Mouse (Mus musculus) limb, embryonic 15.5 days (tissue): ENCODE measurements around the gene Plac1. TPM values are rescaled to one million over a fixed set of nuclear protein-coding genes. Genes with fewer than 3 reads are reported as not detected.

ENCODE experiments used
- ATAC-seq: fragments of 200-750 bp; cut with Nextera tagmentation; 2 replicates; pipeline ENCODE4 v1.8.0; 2017; ENCODE audit warnings: low read depth, moderate TSS enrichment; ENCODE audit not compliant: insufficient number of reproducible peaks, low FRiP score, low TSS enrichment
- H3K27ac ChIP-seq: fragments of 300-500 bp; sonication (generic); 2 replicates; pipeline ENCODE4 v1.5.1; 2015; ENCODE audit warnings: moderate library complexity, mild to moderate bottlenecking, inconsistent platforms
- H3K27me3 ChIP-seq: fragments of 300-500 bp; sonication (generic); 2 replicates; pipeline ENCODE4 v1.6.1; 2015; ENCODE audit warnings: inconsistent platforms
- H3K36me3 ChIP-seq: fragments of 300-500 bp; sonication (generic); 2 replicates; pipeline ENCODE4 v1.6.1; 2015; ENCODE audit warnings: inconsistent platforms
- H3K4me1 ChIP-seq: fragments of 300-500 bp; sonication (generic); 2 replicates; pipeline ENCODE4 v1.6.1; 2015; ENCODE audit warnings: inconsistent platforms
- H3K4me2 ChIP-seq: fragments of 300-500 bp; sonication (generic); 2 replicates; pipeline ENCODE4 v1.6.1; 2015; ENCODE audit warnings: mild to moderate bottlenecking, inconsistent platforms
- H3K4me3 ChIP-seq: fragments of 300-500 bp; sonication (generic); 2 replicates; pipeline ENCODE4 v1.5.1; 2015; ENCODE audit warnings: mild to moderate bottlenecking, inconsistent platforms
- H3K9ac ChIP-seq: fragments of 300-500 bp; sonication (generic); 2 replicates; pipeline ENCODE4 v1.6.1; 2015; ENCODE audit warnings: inconsistent platforms
- H3K9me3 ChIP-seq: fragments of 300-500 bp; sonication (generic); 2 replicates; pipeline ENCODE4 v1.6.1; 2016; ENCODE audit warnings: inconsistent platforms
- WGBS: fragments of 180-500 bp; shearing (Covaris S2); methylation state at CpG from one replicate; pipeline ENCODE4 v1.1.7; 2015; 5-methylcytosine and 5-hydroxymethylcytosine counted together
- polyA plus RNA-seq: library from polyadenylated mRNA; unstranded; fragments of >200 nt; fragmentation: Nextera tagmentation; extraction: Ambion mirVana; gene quantifications from 2 replicates; pipeline ENCODE4 v1.2.1, GENCODE M21; 2015

Gene Plac1
- polyA plus RNA-seq, 1 experiment from 2014 or later, result 11.2 TPM

DNA sequence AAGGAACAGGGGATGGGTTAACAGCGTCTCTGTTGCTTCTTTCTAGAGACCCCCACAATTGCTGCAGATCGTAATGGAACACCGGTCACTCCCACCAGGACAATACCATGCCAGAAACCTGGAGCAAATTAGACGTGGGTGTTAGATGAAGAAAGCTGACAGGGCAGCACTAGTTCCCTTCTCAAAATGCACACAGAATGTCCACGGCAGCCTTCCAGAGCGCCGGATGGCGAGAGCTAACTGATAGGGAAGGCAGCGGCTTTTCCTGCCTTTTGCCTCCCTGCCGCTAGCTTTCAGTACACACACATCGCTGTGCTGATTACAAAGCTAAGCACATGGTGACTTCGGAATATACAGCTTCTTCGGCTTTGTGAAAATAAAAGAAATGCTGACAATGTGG lies 7.9 kb downstream of the Plac1 start:
- peak overlapping the region; percentile 75 for H3K27ac ChIP-seq
- ATAC-seq, result no peak
- H3K36me3 ChIP-seq, result no peaks in the 10 kb centered on the region
- H3K4me1 ChIP-seq, result no peaks in the 10 kb centered on the region
- H3K9ac ChIP-seq, result peak overlapping the region; percentile 10; the same call in 1 of the 2 replicates
- H3K4me2 ChIP-seq, result peak overlapping the region; percentile 35
- no peaks in the 10 kb centered on the region for H3K9me3 ChIP-seq
- no peaks in the 10 kb centered on the region; the same call in 1 of the 2 replicates for H3K27me3 ChIP-seq
- peak overlapping the region; percentile 17 for H3K4me3 ChIP-seq
- WGBS, result 31% methylated on average over 13 of the region's 13 CpGs

DNA sequence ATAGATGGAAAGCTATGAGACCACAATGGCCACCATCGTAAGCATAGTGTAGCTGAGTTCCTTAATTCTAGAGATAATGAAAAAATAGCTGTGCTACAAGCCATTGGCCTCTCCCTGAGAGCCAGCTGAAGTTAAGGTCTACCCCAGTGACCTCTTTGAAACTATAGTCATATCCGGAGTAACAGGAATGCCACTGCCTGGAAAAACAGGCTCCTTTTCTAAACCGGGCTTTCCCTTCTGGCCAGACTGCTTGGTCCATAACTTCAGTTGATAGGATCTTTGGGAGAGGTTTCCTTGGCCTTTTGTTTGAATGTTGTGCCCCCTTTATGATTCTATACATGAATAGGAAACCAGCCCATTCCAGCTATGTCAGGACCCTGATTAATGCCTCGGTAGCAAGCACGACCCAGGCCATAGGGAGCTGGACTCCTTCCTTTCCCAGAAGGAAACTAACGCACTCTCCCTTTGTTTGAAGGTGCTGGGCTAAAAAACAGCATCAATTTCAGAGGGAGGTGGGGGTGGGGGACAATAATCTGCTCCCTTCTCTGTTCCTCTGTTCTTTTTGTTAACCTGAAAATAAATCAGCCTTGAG lies 15.5 kb downstream of the Plac1 start:
- Histone ChIP-seq H3K27me3 (no peaks in the 10 kb centered on the region), H3K36me3 (no peaks in the 10 kb centered on the region), H3K4me1 (0 out of 2 replicates have a peak, but pooled peaks cover 2% of the 10 kb centered on the region), H3K4me3 (no peak overlapping the region), H3K9ac (no peak overlapping the region), H3K27ac (0 out of 2 replicates have a peak overlapping the region, but pooled peaks have one; percentile 57), H3K9me3 (no peaks in the 10 kb centered on the region), H3K4me2 (no peak overlapping the region)
- WGBS, result 64% methylated on average over 6 of the region's 6 CpGs
- ATAC-seq, result no peak

DNA sequence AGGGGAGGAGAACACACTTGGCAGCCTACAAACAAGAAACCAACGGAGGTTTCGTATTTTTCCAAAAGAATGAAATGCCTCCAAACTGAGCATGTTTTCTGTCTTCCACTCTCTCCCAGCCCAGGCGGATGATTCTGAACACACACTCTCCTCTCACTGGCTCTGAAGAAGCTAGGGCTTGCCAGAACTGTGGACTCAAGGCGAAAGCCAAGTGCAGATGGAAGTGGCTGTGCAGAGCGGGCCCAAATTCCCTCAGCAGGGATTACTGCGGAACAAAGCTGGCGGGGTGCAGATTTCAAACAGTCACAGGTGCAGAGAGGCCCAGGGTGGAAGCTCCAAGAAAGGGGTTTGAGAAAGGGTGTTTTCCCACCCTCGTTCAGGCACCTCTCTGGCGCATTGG lies 19.1 kb downstream of the Plac1 start:
- peak; percentile 63; the same call in 1 of the 2 replicates for ATAC-seq
- WGBS, result 66% methylated on average over 9 of the region's 9 CpGs

DNA sequence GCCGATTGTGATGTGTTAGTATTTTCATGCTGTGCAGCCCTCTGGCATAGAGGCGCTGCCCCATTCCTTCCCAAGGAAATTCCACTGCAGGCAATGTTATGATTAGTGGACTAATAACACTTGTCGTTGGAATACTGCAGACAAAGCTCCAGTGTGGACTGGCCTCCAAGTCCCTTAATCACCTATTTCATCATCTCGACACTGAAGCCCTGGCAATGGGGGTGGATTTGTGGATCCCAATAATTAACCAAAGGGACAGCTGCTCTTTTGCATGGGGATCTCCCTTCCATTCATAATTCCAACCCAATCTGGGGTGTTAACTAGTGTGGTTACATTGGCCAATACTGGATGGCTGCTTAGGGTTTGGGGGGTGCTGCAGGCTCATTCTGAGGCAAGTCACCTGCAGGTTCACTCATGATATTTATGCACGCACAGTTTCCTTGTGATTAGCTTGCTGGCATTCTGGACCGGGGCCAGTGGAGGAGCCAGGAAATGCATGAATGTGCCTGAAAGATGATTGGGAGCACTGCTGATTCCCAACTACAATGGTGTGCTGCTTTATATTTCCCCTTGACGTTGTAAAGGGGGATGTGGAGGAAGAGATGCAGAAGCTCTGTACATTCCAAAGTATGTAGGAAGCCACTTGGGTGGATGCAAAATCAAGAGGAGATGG lies 25.2 kb downstream of the Plac1 start:
- H3K36me3 ChIP-seq, result no peaks in the 10 kb centered on the region
- no peaks in the 10 kb centered on the region for H3K27me3 ChIP-seq
- WGBS, result 42% methylated on average over 7 of the region's 7 CpGs
- no peak overlapping the region for H3K4me3 ChIP-seq
- H3K4me2 ChIP-seq, result no peak overlapping the region
- ATAC-seq, result no peak
- H3K9ac ChIP-seq, result no peak overlapping the region
- H3K27ac ChIP-seq, result peak overlapping the region; percentile 51
- peaks cover 16% of the 10 kb centered on the region for H3K4me1 ChIP-seq
- no peaks in the 10 kb centered on the region for H3K9me3 ChIP-seq

More for the DNA sequence above, 19.1 kb downstream of the Plac1 start:
- H3K4me1 ChIP-seq, result 0 out of 2 replicates have a peak, but pooled peaks cover 2% of the 10 kb centered on the region
- no peaks in the 10 kb centered on the region for H3K36me3 ChIP-seq
- H3K9ac ChIP-seq, result no peak overlapping the region
- H3K27ac ChIP-seq, result peak overlapping the region; percentile 63
- H3K4me2 ChIP-seq, result no peak overlapping the region
- H3K9me3 ChIP-seq, result no peaks in the 10 kb centered on the region
- H3K27me3 ChIP-seq, result no peaks in the 10 kb centered on the region
- no peak overlapping the region for H3K4me3 ChIP-seq

DNA sequence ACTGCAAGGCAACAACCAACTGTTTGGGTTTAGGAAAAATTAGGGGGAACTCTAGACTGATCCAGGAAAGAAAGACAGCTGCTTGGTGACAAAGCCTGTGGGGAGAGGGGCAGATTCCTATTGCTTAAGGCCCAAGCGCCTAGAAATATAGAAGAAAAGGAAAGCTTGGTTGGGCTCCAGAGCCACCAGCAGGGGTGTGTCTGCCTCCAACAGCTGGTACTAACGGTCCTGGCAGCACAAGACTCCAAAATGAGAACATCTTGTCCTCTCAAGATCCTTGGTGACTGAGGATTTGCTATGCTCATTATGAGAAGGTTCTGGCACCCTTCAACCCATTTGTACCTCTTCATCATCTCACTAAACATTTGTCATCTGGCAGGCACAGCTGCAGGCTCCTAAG lies 26.1 kb downstream of the Plac1 start:
- H3K9me3 ChIP-seq, result no peaks in the 10 kb centered on the region
- no peaks in the 10 kb centered on the region for H3K36me3 ChIP-seq
- H3K4me1 ChIP-seq, result peaks cover 19% of the 10 kb centered on the region
- no peak overlapping the region for H3K9ac ChIP-seq
- H3K4me3 ChIP-seq, result no peak overlapping the region
- 72% methylated on average over 2 of the region's 2 CpGs for WGBS
- ATAC-seq, result no peak
- H3K27ac ChIP-seq, result peak overlapping the region; percentile 51
- H3K4me2 ChIP-seq, result no peak overlapping the region
- H3K27me3 ChIP-seq, result no peaks in the 10 kb centered on the region

DNA sequence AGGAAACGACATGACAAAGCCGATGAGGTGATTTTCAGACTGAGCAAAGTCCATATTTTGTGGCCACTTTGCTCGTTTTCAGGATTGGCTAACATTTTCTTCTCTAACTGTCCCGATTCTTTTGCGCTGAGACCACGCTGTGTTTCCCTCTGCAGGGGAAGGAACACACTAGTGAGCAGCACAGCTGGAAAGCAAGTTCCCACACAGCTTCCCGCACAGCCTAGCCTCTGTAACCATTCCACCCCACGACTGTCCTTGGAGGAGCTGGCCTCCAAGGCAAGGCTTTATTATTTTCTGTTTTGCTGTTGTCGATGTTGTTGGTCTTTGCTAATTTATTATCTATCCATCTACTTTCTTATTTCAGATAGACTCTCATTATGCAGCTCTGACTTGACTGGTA lies 27.4 kb downstream of the Plac1 start:
- Histone ChIP-seq H3K9ac (no peak overlapping the region), H3K9me3 (no peaks in the 10 kb centered on the region), H3K36me3 (no peaks in the 10 kb centered on the region), H3K4me3 (no peak overlapping the region), H3K27me3 (no peaks in the 10 kb centered on the region), H3K4me1 (peaks cover 23% of the 10 kb centered on the region), H3K27ac (peak overlapping the region; percentile 85), H3K4me2 (no peak overlapping the region)
- 51% methylated on average over 9 of the region's 9 CpGs for WGBS
- ATAC-seq, result no peak; the same call in 1 of the 2 replicates

DNA sequence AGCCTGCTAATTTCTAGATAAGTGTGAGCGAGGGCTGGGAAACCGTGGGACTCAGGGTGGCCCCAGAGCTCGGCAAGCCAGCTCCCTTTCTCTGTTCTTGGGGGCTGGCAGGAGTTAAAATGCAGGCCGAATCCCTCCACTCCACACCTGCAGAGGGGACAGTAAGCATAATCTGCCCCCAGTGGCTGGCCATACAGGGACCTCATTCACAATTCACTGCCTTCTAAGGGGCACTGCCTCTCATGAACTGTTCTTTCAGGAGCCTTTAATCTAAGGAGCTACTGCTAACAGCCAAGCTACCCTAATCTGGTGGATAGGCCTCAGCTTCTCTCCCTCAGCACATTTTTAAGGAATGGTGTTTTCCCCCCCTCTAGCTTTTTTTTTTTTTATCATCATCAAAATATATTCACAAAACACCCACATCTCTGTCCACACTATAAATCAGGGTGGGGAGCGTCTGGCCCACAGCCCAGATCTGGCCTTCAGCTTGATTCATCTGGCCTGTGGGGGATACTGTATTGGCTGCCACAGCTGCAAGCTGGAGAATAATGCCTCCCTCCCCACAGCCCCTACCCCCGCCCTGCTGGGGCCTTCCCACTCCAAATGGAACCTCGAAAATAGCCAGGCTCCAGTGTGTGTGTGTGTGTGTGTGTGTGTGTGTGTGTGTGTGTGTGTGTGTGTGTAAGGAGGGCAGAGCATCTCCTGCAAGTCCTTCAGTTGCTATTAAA lies 28.0 kb downstream of the Plac1 start:
- peak overlapping the region; percentile 85 for H3K27ac ChIP-seq
- H3K4me3 ChIP-seq, result no peak overlapping the region
- no peaks in the 10 kb centered on the region for H3K9me3 ChIP-seq
- H3K4me2 ChIP-seq, result no peak overlapping the region
- H3K9ac ChIP-seq, result no peak overlapping the region
- H3K27me3 ChIP-seq, result no peaks in the 10 kb centered on the region
- peak; percentile 86; the same call in 1 of the 2 replicates for ATAC-seq
- 46% methylated on average over 7 of the region's 7 CpGs for WGBS
- H3K36me3 ChIP-seq, result no peaks in the 10 kb centered on the region
- H3K4me1 ChIP-seq, result peaks cover 23% of the 10 kb centered on the region

DNA sequence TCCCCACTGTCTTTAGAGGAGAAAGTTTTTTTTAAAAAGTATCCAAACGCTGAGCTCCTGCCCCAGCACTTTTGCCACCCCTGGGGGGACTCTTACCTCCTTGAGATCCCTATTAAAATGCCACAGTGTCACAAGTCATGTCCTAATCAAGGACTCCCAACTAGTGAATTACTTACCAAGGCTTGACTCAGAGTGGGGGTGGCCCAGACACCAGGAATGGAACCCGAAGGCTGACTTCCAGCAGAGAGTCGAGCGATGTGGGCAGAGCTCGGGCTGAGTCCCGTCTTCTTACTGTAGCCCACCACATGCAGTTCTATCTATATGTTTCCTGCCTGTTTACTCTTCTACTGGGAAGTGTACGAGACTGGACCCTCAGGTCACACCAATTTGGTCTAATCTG lies 30.5 kb downstream of the Plac1 start:
- Histone ChIP-seq H3K4me1 (peaks cover 17% of the 10 kb centered on the region), H3K27ac (no peak overlapping the region), H3K4me2 (no peak overlapping the region), H3K9ac (no peak overlapping the region), H3K9me3 (no peaks in the 10 kb centered on the region), H3K36me3 (no peaks in the 10 kb centered on the region), H3K4me3 (no peak overlapping the region), H3K27me3 (no peaks in the 10 kb centered on the region)
- WGBS, result 60% methylated on average over 7 of the region's 7 CpGs
- ATAC-seq, result no peak

DNA sequence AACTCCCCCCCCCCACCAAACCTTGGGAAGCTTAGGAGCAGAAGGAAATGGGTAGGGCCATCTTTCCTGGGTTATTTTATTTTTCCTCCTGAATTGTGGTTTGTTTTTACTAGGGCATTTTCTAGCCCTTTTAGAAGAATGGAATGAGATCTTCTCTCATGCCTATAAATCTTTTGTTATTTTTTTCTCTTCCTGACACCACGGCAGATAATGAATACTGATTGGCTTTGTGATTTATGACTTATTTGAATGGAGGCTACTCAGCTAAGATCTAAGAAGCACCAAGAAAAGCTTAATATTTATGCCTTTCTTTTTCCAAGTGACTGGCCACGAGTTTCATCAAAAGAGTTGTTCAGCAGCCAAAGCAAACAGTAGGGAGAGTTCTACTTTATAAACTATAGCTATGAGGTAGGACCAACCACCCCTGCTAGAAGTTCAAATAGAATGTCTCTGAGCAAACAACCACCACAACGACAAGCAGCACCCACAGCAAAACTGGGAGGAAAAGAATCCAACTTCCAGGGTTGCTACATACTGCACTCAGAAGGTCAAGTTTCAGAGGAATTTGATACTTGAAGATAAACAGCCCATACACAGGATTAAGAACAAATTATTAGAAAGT lies 35.1 kb downstream of the Plac1 start:
- Histone ChIP-seq H3K27ac (no peak overlapping the region), H3K4me2 (no peak overlapping the region), H3K27me3 (no peaks in the 10 kb centered on the region), H3K4me3 (no peak overlapping the region), H3K9me3 (no peaks in the 10 kb centered on the region), H3K36me3 (no peaks in the 10 kb centered on the region), H3K4me1 (0 out of 2 replicates have a peak, but pooled peaks cover 7% of the 10 kb centered on the region), H3K9ac (no peak overlapping the region)
- no peak for ATAC-seq
- 31% methylated on average over 3 of the region's 3 CpGs for WGBS

DNA sequence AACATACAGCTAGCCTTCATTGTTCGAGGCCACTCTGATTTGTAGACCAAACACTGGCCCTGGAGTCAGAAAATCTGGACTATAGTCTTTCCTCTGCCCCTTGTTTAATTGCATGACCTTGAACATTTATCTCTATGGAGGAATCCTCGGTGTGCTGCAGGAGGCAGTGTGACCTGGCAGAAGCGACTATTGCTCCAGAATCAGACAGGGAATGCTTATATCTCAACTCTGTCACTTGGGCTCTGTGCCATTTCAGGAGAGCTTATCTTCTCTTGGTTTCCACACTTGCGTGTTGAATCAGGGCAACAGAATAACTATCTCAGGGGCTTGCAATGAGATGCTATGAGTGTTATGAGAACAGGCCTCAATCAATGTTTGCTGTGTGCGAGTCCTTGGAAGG lies 38.3 kb downstream of the Plac1 start:
- Histone ChIP-seq H3K9me3 (no peaks in the 10 kb centered on the region), H3K4me2 (no peak overlapping the region), H3K27ac (no peak overlapping the region), H3K9ac (no peak overlapping the region), H3K4me3 (no peak overlapping the region), H3K4me1 (no peaks in the 10 kb centered on the region), H3K27me3 (no peaks in the 10 kb centered on the region), H3K36me3 (no peaks in the 10 kb centered on the region)
- WGBS, result 80% methylated on average over 5 of the region's 5 CpGs
- ATAC-seq, result no peak

DNA sequence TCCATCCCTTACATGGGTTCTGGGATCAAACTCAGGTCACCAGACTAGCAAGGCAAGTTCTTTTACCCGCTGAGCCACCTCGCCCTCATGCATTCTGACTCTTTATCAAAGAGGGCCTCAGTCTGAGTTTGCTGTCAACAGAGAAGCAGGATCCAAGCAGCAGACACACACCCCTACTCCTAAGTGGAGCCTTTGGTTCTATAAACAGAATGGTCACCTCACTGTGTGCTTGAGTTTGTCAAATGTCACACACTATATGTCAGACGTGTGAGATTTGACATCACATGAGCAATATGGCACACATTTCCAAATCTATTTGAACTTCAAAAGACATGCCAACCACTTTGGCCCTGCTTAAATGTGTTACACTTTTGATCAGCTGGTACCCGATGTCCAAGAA lies 42.2 kb downstream of the Plac1 start:
- no peaks in the 10 kb centered on the region for H3K27me3 ChIP-seq
- H3K9me3 ChIP-seq, result no peaks in the 10 kb centered on the region
- no peak overlapping the region for H3K9ac ChIP-seq
- no peak overlapping the region for H3K4me3 ChIP-seq
- H3K4me2 ChIP-seq, result no peak overlapping the region
- 72% methylated on average over 4 of the region's 4 CpGs for WGBS
- no peaks in the 10 kb centered on the region for H3K36me3 ChIP-seq
- no peaks in the 10 kb centered on the region for H3K4me1 ChIP-seq
- no peak overlapping the region for H3K27ac ChIP-seq
- ATAC-seq, result no peak

DNA sequence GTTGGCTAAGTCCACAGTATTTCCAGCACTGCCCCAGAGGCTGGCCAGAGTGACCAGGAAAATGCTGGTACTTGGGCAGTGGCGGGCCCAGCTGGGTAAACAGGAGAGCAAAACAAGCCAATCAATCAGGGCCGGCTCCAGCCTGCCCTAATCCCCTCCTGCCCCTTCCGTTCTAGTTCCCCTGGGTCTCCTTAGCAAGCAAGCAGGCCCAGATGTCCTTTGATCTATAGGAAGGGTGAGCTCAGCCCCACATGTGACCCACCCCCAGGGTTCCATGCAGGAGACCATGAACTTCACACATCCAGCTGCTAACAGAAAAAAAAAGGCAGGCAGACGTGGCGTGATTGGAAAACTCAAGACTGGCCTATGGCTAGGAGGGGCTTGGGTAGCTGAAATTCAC lies 43.5 kb downstream of the Plac1 start:
- WGBS, result 46% methylated on average over 5 of the region's 5 CpGs
- Histone ChIP-seq H3K36me3 (no peaks in the 10 kb centered on the region), H3K27ac (no peak overlapping the region), H3K9me3 (no peaks in the 10 kb centered on the region), H3K4me3 (no peak overlapping the region), H3K4me2 (no peak overlapping the region), H3K4me1 (no peaks in the 10 kb centered on the region), H3K27me3 (no peaks in the 10 kb centered on the region), H3K9ac (no peak overlapping the region)
- no peak for ATAC-seq
